Mouse (Mus musculus): ENCODE data around the gene Gm20388. TPM values are rescaled to one million over a fixed set of nuclear protein-coding genes. Genes with fewer than 3 reads are reported as not detected.

Gm20388 gene
- polyA plus RNA-seq, 1 experiment from 2014 or later: not detected

DNA sequence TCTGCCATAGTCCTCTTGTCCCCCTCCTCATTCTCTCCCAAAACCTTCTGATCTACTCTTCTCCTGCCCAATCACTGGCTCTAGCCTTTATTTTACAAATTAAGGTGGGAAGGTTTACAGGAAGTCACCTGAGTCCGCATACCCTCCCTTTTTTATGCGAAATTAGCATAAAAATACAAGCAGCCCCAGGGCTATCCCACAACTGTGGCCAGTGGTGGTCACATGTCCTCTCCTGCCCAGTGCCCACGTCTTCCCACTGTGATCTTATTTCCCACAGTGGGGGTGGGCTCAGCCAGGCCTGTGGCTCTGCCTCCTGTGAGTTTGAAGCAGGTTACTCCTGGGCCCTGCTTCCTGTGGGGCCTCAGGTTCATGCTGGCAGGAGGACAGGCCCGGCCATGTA lies 2194.0 kb downstream of the Gm20388 start:
- no peak overlapping the region for H3K4me2 ChIP-seq (ENCODE audit: low read length)
- no peak overlapping the region for H3K9ac ChIP-seq (ENCODE audit: low read length)
- 85% methylated on average over 4 of the region's 4 CpGs for WGBS
- H3K36me3 ChIP-seq (ENCODE audit: control insufficient read depth, insufficient read depth, low read length): no peaks in the 10 kb centered on the region
- ATAC-seq (ENCODE audit: insufficient number of reproducible peaks, insufficient read depth, low FRiP score, low read depth): no peak
- H3K4me3 ChIP-seq (ENCODE audit: control insufficient read depth in 1 of 2, insufficient read depth in 1 of 2, low read depth in 1 of 2, low read length in 2 of 2): no peak overlapping the region
- H3K9me3 ChIP-seq (ENCODE audit: control insufficient read depth, low read length): no peaks in the 10 kb centered on the region
- no peak overlapping the region for H3K27ac ChIP-seq (replicated peaks in 1 of 2; ENCODE audit: control insufficient read depth in 1 of 2, insufficient read depth in 1 of 2, low read depth in 2 of 2, low read length in 2 of 2)
- H3K4me1 ChIP-seq (ENCODE audit: control insufficient read depth in 2 of 2, insufficient read depth in 2 of 2, low read length in 2 of 2): peaks cover 43 to 44% of the 10 kb centered on the region in 2 experiments
- no peaks in the 10 kb centered on the region for H3K27me3 ChIP-seq (ENCODE audit: control insufficient read depth, insufficient read depth, low read length)

DNA sequence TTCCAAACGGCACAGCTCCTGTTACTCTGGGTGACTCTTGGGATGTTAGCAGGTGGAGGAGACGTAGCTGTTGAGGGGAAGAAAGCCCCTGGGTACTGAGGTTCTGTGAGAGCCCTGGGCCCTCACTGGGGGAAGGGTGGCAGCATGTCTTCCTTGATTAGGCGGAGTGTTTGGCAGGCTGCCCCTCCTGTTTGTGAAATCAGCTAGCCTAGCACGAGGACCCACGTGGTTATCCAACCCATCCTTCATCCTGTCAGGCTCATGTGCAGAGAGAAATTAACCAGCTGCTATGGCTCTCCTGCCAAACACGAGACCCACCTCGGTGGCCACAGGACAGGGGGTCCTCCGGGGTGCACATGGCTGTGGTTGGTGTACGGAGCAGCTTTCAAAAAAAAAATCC lies 2195.6 kb downstream of the Gm20388 start:
- peak; percentile 73 for ATAC-seq (ENCODE audit: insufficient number of reproducible peaks, insufficient read depth, low FRiP score, low read depth)
- Histone ChIP-seq H3K9me3 (ENCODE audit: control insufficient read depth, low read length) (no peaks in the 10 kb centered on the region), H3K36me3 (ENCODE audit: control insufficient read depth, insufficient read depth, low read length) (no peaks in the 10 kb centered on the region), H3K4me3 (ENCODE audit: control insufficient read depth in 1 of 2, insufficient read depth in 1 of 2, low read depth in 1 of 2, low read length in 2 of 2) (no peak overlapping the region), H3K27ac (replicated peaks in 1 of 2; ENCODE audit: control insufficient read depth in 1 of 2, insufficient read depth in 1 of 2, low read depth in 2 of 2, low read length in 2 of 2) (peak overlapping the region; percentile 30 to 73; a peak in 3 of 4 replicates), H3K4me1 (ENCODE audit: control insufficient read depth in 2 of 2, insufficient read depth in 2 of 2, low read length in 2 of 2) (peaks cover 43 to 49% of the 10 kb centered on the region in 2 experiments), H3K4me2 (ENCODE audit: low read length) (peak overlapping the region; percentile 26; the same call in 1 of the 2 replicates), H3K27me3 (ENCODE audit: control insufficient read depth, insufficient read depth, low read length) (no peaks in the 10 kb centered on the region), H3K9ac (ENCODE audit: low read length) (no peak overlapping the region)
- 14% methylated on average over 9 of the region's 9 CpGs for WGBS

DNA sequence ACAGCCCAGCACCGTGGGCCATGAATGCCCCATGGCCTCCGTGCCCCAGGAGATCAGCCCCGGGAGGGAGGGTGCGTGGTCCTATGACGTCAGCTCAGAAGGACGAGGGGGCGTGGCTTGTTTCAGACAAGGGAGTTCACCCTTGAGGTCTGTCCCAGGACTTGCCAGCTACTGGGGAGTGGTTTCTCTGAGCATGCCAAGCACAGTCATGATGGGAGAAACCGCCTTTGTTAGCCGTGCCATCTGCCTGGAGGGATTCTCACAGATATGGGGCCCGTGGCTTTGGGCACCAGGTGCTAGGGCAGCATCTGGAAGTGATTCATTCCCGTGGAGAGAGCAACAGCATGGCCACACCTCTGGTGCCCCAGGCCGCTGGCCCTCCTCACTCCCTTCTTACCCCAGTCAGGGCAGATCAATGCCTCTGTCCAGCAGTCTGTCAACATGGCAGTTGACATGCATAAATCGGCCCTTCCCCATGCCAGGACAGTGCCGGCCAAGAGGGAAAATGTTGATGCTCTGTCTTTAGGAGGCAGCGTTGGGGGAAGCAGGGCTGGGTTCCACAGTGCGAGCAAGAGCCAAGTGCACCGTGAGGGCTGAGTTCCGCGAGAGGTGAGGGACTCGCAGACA lies 2199.7 kb downstream of the Gm20388 start:
- H3K4me2 ChIP-seq (ENCODE audit: low read length): no peak overlapping the region
- no peaks in the 10 kb centered on the region for H3K9me3 ChIP-seq (ENCODE audit: control insufficient read depth, low read length)
- peaks cover 5% of the 10 kb centered on the region; the same call in 1 of the 2 replicates for H3K27me3 ChIP-seq (ENCODE audit: control insufficient read depth, insufficient read depth, low read length)
- no peak overlapping the region for H3K4me3 ChIP-seq (ENCODE audit: control insufficient read depth in 1 of 2, insufficient read depth in 1 of 2, low read depth in 1 of 2, low read length in 2 of 2)
- no peak for ATAC-seq (ENCODE audit: insufficient number of reproducible peaks, insufficient read depth, low FRiP score, low read depth)
- peaks cover 18 to 20% of the 10 kb centered on the region in 2 experiments for H3K4me1 ChIP-seq (ENCODE audit: control insufficient read depth in 2 of 2, insufficient read depth in 2 of 2, low read length in 2 of 2)
- 55% methylated on average over 20 of the region's 20 CpGs for WGBS
- H3K27ac ChIP-seq (replicated peaks in 1 of 2; ENCODE audit: control insufficient read depth in 1 of 2, insufficient read depth in 1 of 2, low read depth in 2 of 2, low read length in 2 of 2): no peak overlapping the region
- no peak overlapping the region for H3K9ac ChIP-seq (ENCODE audit: low read length)
- H3K36me3 ChIP-seq (ENCODE audit: control insufficient read depth, insufficient read depth, low read length): no peaks in the 10 kb centered on the region

DNA sequence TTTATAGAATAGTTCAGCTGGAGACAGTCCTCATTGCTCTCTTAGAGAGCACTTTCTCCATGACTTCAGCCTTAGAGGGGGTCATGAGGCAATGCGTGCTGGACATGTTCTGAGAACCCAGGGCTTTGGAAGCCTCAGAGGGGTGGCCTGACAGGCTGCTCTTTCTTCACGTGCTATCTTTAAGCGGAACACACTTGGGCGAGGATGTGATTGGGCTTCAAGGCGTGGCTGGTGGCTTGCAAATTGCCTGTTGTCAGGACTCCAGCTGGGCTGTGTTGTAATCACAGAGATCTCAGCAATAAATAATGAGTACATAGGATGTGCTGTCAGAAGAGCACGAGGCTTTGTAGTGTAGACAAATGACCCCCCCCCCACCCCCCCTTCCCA lies 2200.2 kb downstream of the Gm20388 start:
- Histone ChIP-seq H3K36me3 (ENCODE audit: control insufficient read depth, insufficient read depth, low read length) (no peaks in the 10 kb centered on the region), H3K9me3 (ENCODE audit: control insufficient read depth, low read length) (no peaks in the 10 kb centered on the region), H3K27ac (replicated peaks in 1 of 2; ENCODE audit: control insufficient read depth in 1 of 2, insufficient read depth in 1 of 2, low read depth in 2 of 2, low read length in 2 of 2) (no peak overlapping the region), H3K9ac (ENCODE audit: low read length) (no peak overlapping the region), H3K4me1 (ENCODE audit: control insufficient read depth in 2 of 2, insufficient read depth in 2 of 2, low read length in 2 of 2) (peaks cover 15 to 20% of the 10 kb centered on the region in 2 experiments), H3K27me3 (ENCODE audit: control insufficient read depth, insufficient read depth, low read length) (peaks cover 5% of the 10 kb centered on the region; the same call in 1 of the 2 replicates), H3K4me3 (ENCODE audit: control insufficient read depth in 1 of 2, insufficient read depth in 1 of 2, low read depth in 1 of 2, low read length in 2 of 2) (no peak overlapping the region), H3K4me2 (ENCODE audit: low read length) (no peak overlapping the region)
- 57% methylated on average over 6 of the region's 6 CpGs for WGBS
- ATAC-seq (ENCODE audit: insufficient number of reproducible peaks, insufficient read depth, low FRiP score, low read depth): no peak

DNA sequence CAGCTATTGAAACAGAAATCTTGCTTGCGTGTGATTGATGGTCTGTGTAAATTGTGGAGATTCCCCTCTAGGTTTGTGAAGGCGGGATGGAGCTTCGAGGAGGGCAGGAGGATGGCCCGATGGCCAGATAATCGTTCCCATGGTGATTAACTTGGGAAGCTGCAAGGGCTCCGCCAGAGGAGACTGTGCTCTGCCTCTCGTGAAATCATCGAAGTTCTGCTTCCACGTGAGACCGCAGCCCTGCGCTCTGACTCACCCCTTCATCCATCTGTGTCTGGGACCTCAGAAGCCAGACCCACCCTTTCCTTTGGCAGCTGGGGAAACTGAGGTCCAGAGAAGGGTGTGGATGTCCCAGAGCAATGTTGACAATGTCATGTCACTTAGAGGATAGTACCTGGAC lies 2201.1 kb downstream of the Gm20388 start:
- ATAC-seq (ENCODE audit: insufficient number of reproducible peaks, insufficient read depth, low FRiP score, low read depth): no peak
- WGBS: 65% methylated on average over 11 of the region's 11 CpGs
- Histone ChIP-seq H3K27me3 (ENCODE audit: control insufficient read depth, insufficient read depth, low read length) (peaks cover 5% of the 10 kb centered on the region; the same call in 1 of the 2 replicates), H3K4me3 (ENCODE audit: control insufficient read depth in 1 of 2, insufficient read depth in 1 of 2, low read depth in 1 of 2, low read length in 2 of 2) (no peak overlapping the region), H3K27ac (replicated peaks in 1 of 2; ENCODE audit: control insufficient read depth in 1 of 2, insufficient read depth in 1 of 2, low read depth in 2 of 2, low read length in 2 of 2) (no peak overlapping the region), H3K9me3 (ENCODE audit: control insufficient read depth, low read length) (no peaks in the 10 kb centered on the region), H3K36me3 (ENCODE audit: control insufficient read depth, insufficient read depth, low read length) (no peaks in the 10 kb centered on the region), H3K9ac (ENCODE audit: low read length) (no peak overlapping the region), H3K4me1 (ENCODE audit: control insufficient read depth in 2 of 2, insufficient read depth in 2 of 2, low read length in 2 of 2) (peaks cover 7 to 12% of the 10 kb centered on the region in 2 experiments), H3K4me2 (ENCODE audit: low read length) (no peak overlapping the region)

DNA sequence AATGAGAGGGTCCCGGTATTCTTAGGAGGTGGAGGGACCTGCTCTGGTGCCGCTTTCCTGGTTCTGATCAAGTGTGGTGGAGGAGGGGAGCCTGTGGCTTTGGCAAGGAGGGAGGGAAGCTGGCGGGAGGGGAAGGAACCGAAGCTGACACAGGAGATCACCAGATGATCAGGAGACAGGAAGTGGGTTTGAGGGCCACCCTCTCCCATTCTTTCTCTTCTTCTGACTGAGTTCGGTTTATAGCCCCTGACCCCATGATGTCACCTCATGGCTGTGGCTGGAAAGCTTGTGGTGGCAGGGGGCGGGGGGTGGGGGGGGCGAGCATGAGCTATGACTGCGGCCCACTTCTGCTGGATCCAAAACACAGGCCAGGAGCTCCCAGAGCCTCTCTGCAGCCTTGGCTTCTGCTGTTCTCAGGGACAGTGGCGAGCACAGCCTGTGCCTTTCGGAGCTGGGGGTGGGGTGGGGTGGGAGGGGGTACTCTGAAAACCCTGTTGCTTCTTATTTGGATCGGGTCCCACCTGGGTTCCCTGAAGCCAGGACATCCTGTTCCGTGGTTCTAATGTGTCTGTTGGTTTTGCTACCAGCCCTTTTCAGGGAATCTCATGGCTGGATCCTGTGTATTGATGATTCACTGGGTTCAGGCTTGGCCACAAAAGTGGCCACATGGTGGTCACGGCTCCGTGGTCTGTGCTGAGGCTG lies 2201.8 kb downstream of the Gm20388 start:
- no peak overlapping the region for H3K27ac ChIP-seq (replicated peaks in 1 of 2; ENCODE audit: control insufficient read depth in 1 of 2, insufficient read depth in 1 of 2, low read depth in 2 of 2, low read length in 2 of 2)
- no peak overlapping the region for H3K9ac ChIP-seq (ENCODE audit: low read length)
- WGBS: 71% methylated on average over 14 of the region's 14 CpGs

DNA sequence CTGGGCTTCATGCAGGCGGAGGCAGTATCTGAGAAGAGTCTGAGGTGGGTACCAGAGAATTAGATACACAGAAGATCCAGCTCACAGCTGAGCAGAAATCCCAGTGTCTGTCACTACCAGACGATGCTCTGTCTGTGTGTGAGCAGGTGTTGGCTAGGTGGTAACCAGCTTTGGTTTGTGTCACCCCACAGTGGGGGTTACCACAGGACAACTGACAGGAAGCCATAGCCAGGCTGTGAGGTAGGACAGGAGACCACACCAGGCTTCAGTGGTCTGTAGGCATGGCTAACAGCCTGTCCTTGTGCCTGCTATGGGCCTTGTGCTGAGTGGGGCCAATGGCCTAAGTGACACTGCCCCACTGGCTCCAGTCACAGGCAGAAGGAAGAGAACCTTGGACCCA lies 2204.2 kb downstream of the Gm20388 start:
- 95% methylated on average over 2 of the region's 2 CpGs for WGBS
- Histone ChIP-seq H3K27me3 (ENCODE audit: control insufficient read depth, insufficient read depth, low read length) (peaks cover 5% of the 10 kb centered on the region; the same call in 1 of the 2 replicates), H3K4me1 (ENCODE audit: control insufficient read depth in 2 of 2, insufficient read depth in 2 of 2, low read length in 2 of 2) (peaks cover 8 to 13% of the 10 kb centered on the region in 2 experiments)

More for the DNA sequence above, 2201.8 kb downstream of the Gm20388 start:
- H3K4me1 ChIP-seq (ENCODE audit: control insufficient read depth in 2 of 2, insufficient read depth in 2 of 2, low read length in 2 of 2): peaks cover 3 to 6% of the 10 kb centered on the region in 2 experiments; a peak in 3 of 4 replicates
- no peak overlapping the region for H3K4me2 ChIP-seq (ENCODE audit: low read length)
- H3K9me3 ChIP-seq (ENCODE audit: control insufficient read depth, low read length): no peaks in the 10 kb centered on the region
- no peak overlapping the region for H3K4me3 ChIP-seq (ENCODE audit: control insufficient read depth in 1 of 2, insufficient read depth in 1 of 2, low read depth in 1 of 2, low read length in 2 of 2)
- no peak for ATAC-seq (ENCODE audit: insufficient number of reproducible peaks, insufficient read depth, low FRiP score, low read depth)
- H3K27me3 ChIP-seq (ENCODE audit: control insufficient read depth, insufficient read depth, low read length): peaks cover 5% of the 10 kb centered on the region; the same call in 1 of the 2 replicates
- no peaks in the 10 kb centered on the region for H3K36me3 ChIP-seq (ENCODE audit: control insufficient read depth, insufficient read depth, low read length)

More for the DNA sequence above, 2204.2 kb downstream of the Gm20388 start:
- no peak overlapping the region for H3K4me3 ChIP-seq (ENCODE audit: control insufficient read depth in 1 of 2, insufficient read depth in 1 of 2, low read depth in 1 of 2, low read length in 2 of 2)
- no peaks in the 10 kb centered on the region for H3K9me3 ChIP-seq (ENCODE audit: control insufficient read depth, low read length)
- ATAC-seq (ENCODE audit: insufficient number of reproducible peaks, insufficient read depth, low FRiP score, low read depth): no peak
- H3K36me3 ChIP-seq (ENCODE audit: control insufficient read depth, insufficient read depth, low read length): no peaks in the 10 kb centered on the region
- H3K4me2 ChIP-seq (ENCODE audit: low read length): no peak overlapping the region
- H3K27ac ChIP-seq (replicated peaks in 1 of 2; ENCODE audit: control insufficient read depth in 1 of 2, insufficient read depth in 1 of 2, low read depth in 2 of 2, low read length in 2 of 2): no peak overlapping the region
- no peak overlapping the region for H3K9ac ChIP-seq (ENCODE audit: low read length)

All from heart, embryonic 14.5 days (tissue).